Mouse (Mus musculus) cerebellum, postnatal 36 days (tissue): ENCODE data around the gene Bicdl2.

Experiments used
- DNase-seq, 2 experiments: peaks; one replicate each; pipeline ENCODE4 v3.0.0; 2021 to 2022; ENCODE audit warnings: mixed read lengths in 2 of 2

Gene Bicdl2

DNA sequence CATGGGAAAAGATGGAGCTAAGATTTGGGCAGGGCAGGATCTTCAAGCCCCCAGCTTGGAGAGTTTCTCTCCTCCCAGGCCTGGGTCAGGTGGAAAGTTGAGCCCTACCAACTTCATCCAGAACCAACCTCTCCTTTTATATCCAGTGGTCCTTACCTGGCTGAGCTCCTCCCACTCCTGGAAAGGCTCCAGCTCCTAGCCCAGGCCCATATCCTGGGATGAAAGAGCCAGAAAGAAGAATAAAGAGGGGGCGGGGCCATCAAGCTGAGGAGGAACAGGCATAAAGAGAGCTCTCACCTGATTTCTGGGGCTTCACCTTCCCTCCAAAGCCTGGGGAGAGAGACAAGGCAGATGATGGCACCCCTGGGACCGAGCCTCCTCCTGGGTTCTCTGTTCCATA, 56.7 kb downstream of the Bicdl2 start:
- DNase-seq: no peak
